Mouse (Mus musculus) midbrain, postnatal 0 days (tissue): ENCODE data around the gene Olfr1380. TPM values are rescaled to one million over a fixed set of nuclear protein-coding genes. Genes with fewer than 3 reads are reported as not detected.
"Not testable (repeated sequence)": the region's sequence is repeated elsewhere in the genome, so short reads cannot be mapped to it uniquely, and the experiment has no call there.

Source experiments
- ATAC-seq: fragments of 200-750 bp; cut with Nextera tagmentation; 2 replicates; pipeline ENCODE4 v1.8.0; 2017; ENCODE audit warnings: moderate number of reproducible peaks, mild to moderate bottlenecking, moderate TSS enrichment, moderate library complexity; ENCODE audit not compliant: low FRiP score
- DNase-seq: peaks from one replicate; pipeline ENCODE4 v3.0.0-alpha.2; 2015; ENCODE audit warnings: low spot score
- H3K27ac ChIP-seq: fragments of 300-500 bp; sonication (generic); 2 replicates; pipeline ENCODE4 v1.5.1; 2014; ENCODE audit warnings: low read depth, mild to moderate bottlenecking, low read length, mixed read lengths
- H3K27me3 ChIP-seq: fragments of 300-500 bp; sonication (generic); 2 replicates; pipeline ENCODE4 v1.6.1; 2014; ENCODE audit warnings: low read length, control low read depth, mixed read lengths; ENCODE audit not compliant: insufficient read depth
- H3K36me3 ChIP-seq: fragments of 300-500 bp; sonication (generic); 2 replicates; pipeline ENCODE4 v1.6.1; 2014; ENCODE audit warnings: low read length, control low read depth, mixed read lengths; ENCODE audit not compliant: insufficient read depth
- H3K4me1 ChIP-seq: fragments of 300-500 bp; sonication (generic); 2 replicates; pipeline ENCODE4 v1.6.1; 2014; ENCODE audit warnings: mild to moderate bottlenecking, control low read depth, antibody characterized with exemption, low read length, mixed read lengths; ENCODE audit not compliant: insufficient read depth
- H3K4me2 ChIP-seq: fragments of 300-500 bp; sonication (generic); 2 replicates; pipeline ENCODE4 v1.6.1; 2014; ENCODE audit warnings: low read depth, mild to moderate bottlenecking, low read length, mixed read lengths; ENCODE audit not compliant: poor library complexity, severe bottlenecking
- H3K4me3 ChIP-seq: fragments of 300-500 bp; sonication (generic); 2 replicates; pipeline ENCODE4 v1.5.1; 2014; ENCODE audit warnings: low read depth, mild to moderate bottlenecking, low read length, moderate library complexity
- H3K9ac ChIP-seq: fragments of 300-500 bp; sonication (generic); replicated peaks from 2 replicates; pipeline ENCODE4 v1.6.1; 2014; ENCODE audit warnings: mild to moderate bottlenecking, low read length, moderate library complexity, mixed read lengths; ENCODE audit not compliant: poor library complexity, severe bottlenecking
- H3K9me3 ChIP-seq: fragments of 300-500 bp; sonication (generic); 2 replicates; pipeline ENCODE4 v1.6.1; 2016; ENCODE audit warnings: low read length, control low read depth
- CTCF ChIP-seq: IDR thresholded peaks from 2 replicates; pipeline ENCODE4 v1.5.1; 2016; ENCODE audit warnings: antibody characterized with exemption, mild to moderate bottlenecking
- WGBS: fragments of 180-500 bp; shearing (Covaris S2); extraction: QIAGEN DNeasy Blood & Tissue Kit; methylation state at CpG from one replicate; pipeline ENCODE4 v1.1.7; 2014; 5-methylcytosine and 5-hydroxymethylcytosine counted together
- polyA plus RNA-seq: library from polyadenylated mRNA; unstranded; fragments of >200 nt; fragmentation: Nextera tagmentation; extraction: Ambion mirVana; gene quantifications from 2 replicates; pipeline ENCODE4 v1.2.1, GENCODE M21; 2015
- total RNA-seq: library from RNA; depleted of rRNA; stranded (reverse); fragments of >200 nt; gene quantifications from 2 replicates; pipeline ENCODE4 v1.2.3, GENCODE M21; 2014; rRNA removed

Olfr1380 gene
- total RNA-seq, result not detected in 2 replicates
- not detected in 2 replicates for polyA plus RNA-seq

- not testable (repeated sequence) for H3K4me2 ChIP-seq, H3K4me3 ChIP-seq, H3K27ac ChIP-seq, H3K27me3 ChIP-seq, H3K9me3 ChIP-seq, H3K36me3 ChIP-seq, H3K4me1 ChIP-seq, H3K9ac ChIP-seq, ATAC-seq, DNase-seq
- WGBS, result 52% methylated on average over 5 of the region's 5 CpGs
Measured at GRCm38 (mm10) chr11:49556578-49556977, at the start of gene Olfr1380. Olfr1380 (plus strand) TSS chr11:49556878.

GRCm38 (mm10) chr11:49518086-49518485 is 38.6 kb upstream of the Olfr1380 start:
- no peak for DNase-seq
- H3K4me3 ChIP-seq, result no peak overlapping the region
- 76% methylated on average over 5 of the region's 5 CpGs for WGBS
- no peak overlapping the region for H3K4me2 ChIP-seq
- H3K4me1 ChIP-seq, result no peaks in the 10 kb centered on the region
- H3K9me3 ChIP-seq, result no peaks in the 10 kb centered on the region
- TF ChIP-seq CTCF, result no peak
- H3K27me3 ChIP-seq, result no peaks in the 10 kb centered on the region
- no peak for ATAC-seq
- no peak overlapping the region for H3K9ac ChIP-seq
- H3K36me3 ChIP-seq, result no peaks in the 10 kb centered on the region
- H3K27ac ChIP-seq, result no peak overlapping the region

GRCm38 (mm10) chr11:49519348-49519747 is 37.3 kb upstream of the Olfr1380 start, which contains the start of gene Olfr1383:
Olfr1383 (plus strand) TSS chr11:49519648.
- Histone ChIP-seq H3K4me2 (no peak within 1 kb of the TSS), H3K36me3 (no peaks in the 10 kb centered on the region), H3K4me1 (no peaks in the 10 kb centered on the region), H3K27me3 (no peaks in the 10 kb centered on the region), H3K4me3 (no peak within 1 kb of the TSS), H3K9me3 (no peaks in the 10 kb centered on the region), H3K27ac (no peak within 1 kb of the TSS), H3K9ac (no peak within 1 kb of the TSS)
- no peak for ATAC-seq
- no peak for TF ChIP-seq CTCF
- no peak for DNase-seq

GRCm38 (mm10) chr11:49527947-49528346 is 28.7 kb upstream of the Olfr1380 start, which contains the start of gene Olfr1382:
Olfr1382 (plus strand) TSS chr11:49528247.
- no peak for ATAC-seq
- Histone ChIP-seq H3K4me1 (no peaks in the 10 kb centered on the region), H3K36me3 (no peaks in the 10 kb centered on the region), H3K9me3 (no peaks in the 10 kb centered on the region), H3K9ac (no peak within 1 kb of the TSS), H3K27ac (no peak within 1 kb of the TSS), H3K27me3 (no peaks in the 10 kb centered on the region), H3K4me2 (no peak within 1 kb of the TSS), H3K4me3 (no peak within 1 kb of the TSS)
- DNase-seq, result no peak
- no peak for TF ChIP-seq CTCF
- WGBS, result 96% methylated on average over 3 of the region's 3 CpGs

GRCm38 (mm10) chr11:49532761-49533160 is 23.9 kb upstream of the Olfr1380 start:
- no peak overlapping the region for H3K9ac ChIP-seq
- H3K27me3 ChIP-seq, result no peaks in the 10 kb centered on the region
- DNase-seq (no peak), ATAC-seq (no peak)
- H3K4me3 ChIP-seq, result no peak overlapping the region
- H3K4me2 ChIP-seq, result no peak overlapping the region
- no peaks in the 10 kb centered on the region for H3K4me1 ChIP-seq
- H3K36me3 ChIP-seq, result no peaks in the 10 kb centered on the region
- no peak overlapping the region for H3K27ac ChIP-seq
- no peaks in the 10 kb centered on the region for H3K9me3 ChIP-seq
- TF ChIP-seq CTCF, result no peak

- H3K4me3 ChIP-seq, H3K9ac ChIP-seq, H3K36me3 ChIP-seq, H3K27ac ChIP-seq, H3K4me1 ChIP-seq, H3K27me3 ChIP-seq, H3K4me2 ChIP-seq, H3K9me3 ChIP-seq: not testable (repeated sequence)
- peak; percentile 77 for TF ChIP-seq CTCF
- WGBS, result 85% methylated on average over 2 of the region's 2 CpGs
- DNase-seq (peak; percentile 72), ATAC-seq (peak; percentile 77)
Measured at GRCm38 (mm10) chr11:49536631-49537030, 20.0 kb upstream of the Olfr1380 start.

- not testable (repeated sequence) for H3K9ac ChIP-seq, DNase-seq, H3K27me3 ChIP-seq, H3K4me3 ChIP-seq, H3K36me3 ChIP-seq, ATAC-seq, H3K4me2 ChIP-seq, H3K4me1 ChIP-seq, H3K9me3 ChIP-seq, H3K27ac ChIP-seq
- 43% methylated on average over 3 of the region's 3 CpGs for WGBS
Measured at GRCm38 (mm10) chr11:49543149-49543548, 13.5 kb upstream of the Olfr1380 start, which contains the start of gene Olfr1381. Olfr1381 (plus strand) TSS chr11:49543449.
